Mouse (Mus musculus): ENCODE results near the gene Enthd1. TPM values are rescaled to one million over a fixed set of nuclear protein-coding genes. Genes with fewer than 3 reads are reported as not detected.

Enthd1 gene
- polyA plus RNA-seq, 1 experiment, result 0.09 TPM

- H3K27me3 ChIP-seq (ENCODE audit: control insufficient read depth, insufficient read depth, low read length), result no peaks in the 10 kb centered on the region
- DNase-seq, result no peak
- no peaks in the 10 kb centered on the region for H3K36me3 ChIP-seq (ENCODE audit: control insufficient read depth, insufficient read depth, low read length)
- peaks cover 29% of the 10 kb centered on the region for H3K4me1 ChIP-seq (replicated peaks; ENCODE audit: control insufficient read depth, insufficient read depth, low read length)
- H3K27ac ChIP-seq (ENCODE audit: control insufficient read depth, insufficient read depth, low read length), result no peak overlapping the region
- H3K4me3 ChIP-seq (ENCODE audit: control insufficient read depth, insufficient read depth, low read length), result no peak overlapping the region
- TF ChIP-seq POLR2A (IDR thresholded peaks at IDR 0.05; ENCODE audit: control insufficient read depth, extremely low read depth, insufficient read depth, low read length, poor library complexity), result no peak
- TF ChIP-seq CTCF (IDR thresholded peaks at IDR 0.05; ENCODE audit: borderline replicate concordance, control insufficient read depth, extremely low read depth, insufficient read depth, low read length, poor library complexity), result no peak
- WGBS, result 33% methylated on average over 15 of the region's 15 CpGs
Measured at GRCm38 (mm10) chr15:80560646-80561580, 4.0 kb downstream of the Enthd1 start.

GRCm38 (mm10) chr15:80559978-80560377, 5.0 kb downstream of the Enthd1 start:
- Histone ChIP-seq H3K4me3 (ENCODE audit: control insufficient read depth, insufficient read depth, low read length) (no peak overlapping the region), H3K27me3 (ENCODE audit: control insufficient read depth, insufficient read depth, low read length) (no peaks in the 10 kb centered on the region), H3K36me3 (ENCODE audit: control insufficient read depth, insufficient read depth, low read length) (no peaks in the 10 kb centered on the region), H3K4me1 (replicated peaks; ENCODE audit: control insufficient read depth, insufficient read depth, low read length) (peaks cover 29% of the 10 kb centered on the region), H3K27ac (ENCODE audit: control insufficient read depth, insufficient read depth, low read length) (no peak overlapping the region)
- no peak for TF ChIP-seq CTCF (IDR thresholded peaks at IDR 0.05; ENCODE audit: borderline replicate concordance, control insufficient read depth, extremely low read depth, insufficient read depth, low read length, poor library complexity)
- no peak for TF ChIP-seq POLR2A (IDR thresholded peaks at IDR 0.05; ENCODE audit: control insufficient read depth, extremely low read depth, insufficient read depth, low read length, poor library complexity)
- peak; percentile 36 for DNase-seq
- 18% methylated on average over 14 of the region's 14 CpGs for WGBS

- peaks cover 26% of the 10 kb centered on the region for H3K4me1 ChIP-seq (replicated peaks; ENCODE audit: control insufficient read depth, insufficient read depth, low read length)
- no peak overlapping the region for H3K4me3 ChIP-seq (ENCODE audit: control insufficient read depth, insufficient read depth, low read length)
- no peaks in the 10 kb centered on the region for H3K36me3 ChIP-seq (ENCODE audit: control insufficient read depth, insufficient read depth, low read length)
- WGBS, result 54% methylated on average over 12 of the region's 12 CpGs
- no peaks in the 10 kb centered on the region for H3K27me3 ChIP-seq (ENCODE audit: control insufficient read depth, insufficient read depth, low read length)
- TF ChIP-seq POLR2A (IDR thresholded peaks at IDR 0.05; ENCODE audit: control insufficient read depth, extremely low read depth, insufficient read depth, low read length, poor library complexity) (no peak), CTCF (IDR thresholded peaks at IDR 0.05; ENCODE audit: borderline replicate concordance, control insufficient read depth, extremely low read depth, insufficient read depth, low read length, poor library complexity) (no peak)
- no peak for DNase-seq
- H3K27ac ChIP-seq (ENCODE audit: control insufficient read depth, insufficient read depth, low read length), result no peak overlapping the region
Measured at GRCm38 (mm10) chr15:80559534-80559933, 5.4 kb downstream of the Enthd1 start.

GRCm38 (mm10) chr15:80557745-80558144, 7.2 kb downstream of the Enthd1 start:
- H3K36me3 ChIP-seq (ENCODE audit: control insufficient read depth, insufficient read depth, low read length), result no peaks in the 10 kb centered on the region
- peaks cover 29% of the 10 kb centered on the region for H3K4me1 ChIP-seq (replicated peaks; ENCODE audit: control insufficient read depth, insufficient read depth, low read length)
- H3K27ac ChIP-seq (ENCODE audit: control insufficient read depth, insufficient read depth, low read length), result no peak overlapping the region
- no peak overlapping the region for H3K4me3 ChIP-seq (ENCODE audit: control insufficient read depth, insufficient read depth, low read length)
- no peak for DNase-seq
- no peaks in the 10 kb centered on the region for H3K27me3 ChIP-seq (ENCODE audit: control insufficient read depth, insufficient read depth, low read length)
- 82% methylated on average over 4 of the region's 4 CpGs for WGBS
- TF ChIP-seq POLR2A (IDR thresholded peaks at IDR 0.05; ENCODE audit: control insufficient read depth, extremely low read depth, insufficient read depth, low read length, poor library complexity), result no peak
- TF ChIP-seq CTCF (IDR thresholded peaks at IDR 0.05; ENCODE audit: borderline replicate concordance, control insufficient read depth, extremely low read depth, insufficient read depth, low read length, poor library complexity), result no peak

GRCm38 (mm10) chr15:80556021-80556420, 8.9 kb downstream of the Enthd1 start:
- Histone ChIP-seq H3K36me3 (ENCODE audit: control insufficient read depth, insufficient read depth, low read length) (no peaks in the 10 kb centered on the region), H3K27me3 (ENCODE audit: control insufficient read depth, insufficient read depth, low read length) (no peaks in the 10 kb centered on the region), H3K27ac (ENCODE audit: control insufficient read depth, insufficient read depth, low read length) (no peak overlapping the region), H3K4me3 (ENCODE audit: control insufficient read depth, insufficient read depth, low read length) (no peak overlapping the region), H3K4me1 (replicated peaks; ENCODE audit: control insufficient read depth, insufficient read depth, low read length) (peaks cover 26% of the 10 kb centered on the region)
- no peak for TF ChIP-seq CTCF (IDR thresholded peaks at IDR 0.05; ENCODE audit: borderline replicate concordance, control insufficient read depth, extremely low read depth, insufficient read depth, low read length, poor library complexity)
- no peak for TF ChIP-seq POLR2A (IDR thresholded peaks at IDR 0.05; ENCODE audit: control insufficient read depth, extremely low read depth, insufficient read depth, low read length, poor library complexity)
- DNase-seq, result no peak
- 100% methylated on average over 2 of the region's 2 CpGs for WGBS

- Histone ChIP-seq H3K4me3 (ENCODE audit: control insufficient read depth, insufficient read depth, low read length) (no peak overlapping the region), H3K27me3 (ENCODE audit: control insufficient read depth, insufficient read depth, low read length) (no peaks in the 10 kb centered on the region), H3K36me3 (ENCODE audit: control insufficient read depth, insufficient read depth, low read length) (no peaks in the 10 kb centered on the region), H3K27ac (ENCODE audit: control insufficient read depth, insufficient read depth, low read length) (no peak overlapping the region), H3K4me1 (replicated peaks; ENCODE audit: control insufficient read depth, insufficient read depth, low read length) (peaks cover 24% of the 10 kb centered on the region)
- peak; percentile 48 for DNase-seq
- whole genome bisulfite sequencing, result 20% methylated on average over 6 of the region's 6 CpGs
- no peak for TF ChIP-seq CTCF (IDR thresholded peaks at IDR 0.05; ENCODE audit: borderline replicate concordance, control insufficient read depth, extremely low read depth, insufficient read depth, low read length, poor library complexity)
Measured at GRCm38 (mm10) chr15:80554860-80555822, 9.8 kb downstream of the Enthd1 start.
